Mouse (Mus musculus): Measurements from ENCODE around the gene Mbnl1. TPM values are rescaled to one million over a fixed set of nuclear protein-coding genes. Genes with fewer than 3 reads are reported as not detected.
A peak's percentile ranks its signal among the peaks of the same experiment; 100 is the strongest.
"Not testable (repeated sequence)": the region's sequence is repeated elsewhere in the genome, so short reads cannot be mapped to it uniquely, and the experiment has no call there.

Mbnl1 gene
- total and polyA plus RNA-seq, 2 experiments from 2014 or later, result 55.9 to 86.0 TPM

DNA sequence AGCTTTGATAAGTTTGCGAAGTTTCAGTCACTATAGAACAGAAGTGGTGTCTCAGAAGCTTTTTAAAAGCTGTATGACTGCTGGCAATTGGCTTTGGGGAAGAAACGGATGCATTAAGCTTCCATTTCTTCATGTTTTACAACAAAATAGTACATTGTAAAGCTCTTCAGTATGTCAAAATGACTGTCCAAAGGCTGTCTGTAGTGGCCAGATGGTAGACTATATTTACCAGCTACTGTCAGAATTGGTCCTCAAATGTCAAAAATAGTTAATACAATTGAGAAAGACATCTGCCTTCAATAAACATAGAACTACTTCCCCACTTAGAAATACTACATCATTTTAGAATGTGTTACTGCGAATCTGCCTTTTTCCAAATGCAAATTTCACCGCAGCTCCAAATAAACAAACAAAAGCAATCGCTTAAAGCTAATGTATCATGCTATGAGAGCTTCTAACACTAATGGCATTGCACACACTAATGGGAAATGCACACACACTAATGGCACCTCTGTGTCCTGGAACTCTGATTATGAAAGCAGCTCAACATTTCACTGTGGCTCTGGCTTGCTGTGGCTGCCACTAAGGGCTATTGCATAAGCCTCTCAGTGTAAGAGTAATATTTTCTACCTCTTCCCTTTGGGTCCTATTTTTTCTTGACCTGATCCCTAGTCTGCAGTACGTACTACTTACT lies 10.7 kb upstream of the Mbnl1 start:
- no peak overlapping the region for H3K27ac ChIP-seq (ENCODE audit: low read depth, low read length)
- WGBS, result 86% methylated on average over 6 of the region's 6 CpGs
- DNase-seq (ENCODE audit: low spot score), result peak; percentile 24
- ATAC-seq (ENCODE audit: low FRiP score), result no peak
- no peak overlapping the region for H3K9ac ChIP-seq (replicated peaks; ENCODE audit: low read length, poor library complexity, severe bottlenecking)
- no peak overlapping the region for H3K4me2 ChIP-seq (ENCODE audit: low read depth, low read length, poor library complexity, severe bottlenecking)
- no peaks in the 10 kb centered on the region for H3K9me3 ChIP-seq (ENCODE audit: low read length)
- H3K36me3 ChIP-seq (ENCODE audit: insufficient read depth, low read length), result no peaks in the 10 kb centered on the region
- no peak for TF ChIP-seq CTCF (IDR thresholded peaks at IDR 0.05)
- H3K4me1 ChIP-seq (ENCODE audit: insufficient read depth, low read length), result no peaks in the 10 kb centered on the region
- H3K4me3 ChIP-seq (ENCODE audit: low read depth, low read length), result no peak overlapping the region
- no peaks in the 10 kb centered on the region for H3K27me3 ChIP-seq (ENCODE audit: insufficient read depth, low read length)

DNA sequence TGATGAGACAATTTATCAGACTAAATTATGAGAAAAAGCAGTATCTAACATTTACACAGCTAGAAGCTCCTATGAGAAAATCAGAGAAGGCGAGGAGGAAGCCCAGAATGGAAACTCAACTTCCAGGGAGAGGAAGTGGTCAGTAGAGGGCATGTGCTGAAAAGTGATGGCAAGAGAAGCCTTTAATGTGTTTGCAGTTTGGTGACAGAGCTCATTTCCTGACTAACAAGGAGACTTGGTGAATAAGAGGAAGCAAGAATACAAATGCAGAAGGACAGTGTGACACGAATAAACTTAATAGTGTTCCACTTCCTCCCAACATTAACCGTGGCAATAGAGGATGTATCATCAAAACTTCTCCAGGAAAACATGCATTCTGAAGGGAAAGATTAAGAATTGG lies 4.0 kb upstream of the Mbnl1 start:
- DNase-seq (ENCODE audit: low spot score); H3K4me3 ChIP-seq (ENCODE audit: low read depth, low read length); H3K4me2 ChIP-seq (ENCODE audit: low read depth, low read length, poor library complexity, severe bottlenecking); H3K27me3 ChIP-seq (ENCODE audit: insufficient read depth, low read length); H3K9ac ChIP-seq (replicated peaks; ENCODE audit: low read length, poor library complexity, severe bottlenecking); H3K27ac ChIP-seq (ENCODE audit: low read depth, low read length); H3K36me3 ChIP-seq (ENCODE audit: insufficient read depth, low read length); ATAC-seq (ENCODE audit: low FRiP score); H3K4me1 ChIP-seq (ENCODE audit: insufficient read depth, low read length); H3K9me3 ChIP-seq (ENCODE audit: low read length): not testable (repeated sequence)
- 81% methylated on average over 2 of the region's 3 CpGs for WGBS

DNA sequence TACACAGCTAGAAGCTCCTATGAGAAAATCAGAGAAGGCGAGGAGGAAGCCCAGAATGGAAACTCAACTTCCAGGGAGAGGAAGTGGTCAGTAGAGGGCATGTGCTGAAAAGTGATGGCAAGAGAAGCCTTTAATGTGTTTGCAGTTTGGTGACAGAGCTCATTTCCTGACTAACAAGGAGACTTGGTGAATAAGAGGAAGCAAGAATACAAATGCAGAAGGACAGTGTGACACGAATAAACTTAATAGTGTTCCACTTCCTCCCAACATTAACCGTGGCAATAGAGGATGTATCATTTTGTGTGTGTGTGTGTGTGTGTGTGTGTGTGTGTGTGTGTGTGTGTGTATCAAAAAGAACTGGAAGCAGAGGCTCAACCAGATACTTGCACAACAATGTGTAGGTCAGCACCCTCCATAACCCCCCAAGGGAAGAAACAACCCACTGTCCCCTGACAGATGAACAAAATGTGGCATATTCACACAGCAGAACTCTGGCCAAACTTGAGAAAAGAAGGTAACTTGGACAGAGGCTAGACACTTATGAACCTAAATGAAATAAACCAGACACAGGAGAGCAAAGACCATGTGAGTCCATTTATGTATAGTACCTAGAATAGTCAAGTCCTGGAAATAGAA lies 3.3 kb upstream of the Mbnl1 start:
- 80% methylated on average over 2 of the region's 3 CpGs for WGBS
- H3K27me3 ChIP-seq (ENCODE audit: insufficient read depth, low read length); H3K9me3 ChIP-seq (ENCODE audit: low read length); H3K9ac ChIP-seq (replicated peaks; ENCODE audit: low read length, poor library complexity, severe bottlenecking); DNase-seq (ENCODE audit: low spot score); H3K4me1 ChIP-seq (ENCODE audit: insufficient read depth, low read length); H3K36me3 ChIP-seq (ENCODE audit: insufficient read depth, low read length); H3K4me3 ChIP-seq (ENCODE audit: low read depth, low read length); H3K4me2 ChIP-seq (ENCODE audit: low read depth, low read length, poor library complexity, severe bottlenecking); ATAC-seq (ENCODE audit: low FRiP score); H3K27ac ChIP-seq (ENCODE audit: low read depth, low read length): not testable (repeated sequence)

DNA sequence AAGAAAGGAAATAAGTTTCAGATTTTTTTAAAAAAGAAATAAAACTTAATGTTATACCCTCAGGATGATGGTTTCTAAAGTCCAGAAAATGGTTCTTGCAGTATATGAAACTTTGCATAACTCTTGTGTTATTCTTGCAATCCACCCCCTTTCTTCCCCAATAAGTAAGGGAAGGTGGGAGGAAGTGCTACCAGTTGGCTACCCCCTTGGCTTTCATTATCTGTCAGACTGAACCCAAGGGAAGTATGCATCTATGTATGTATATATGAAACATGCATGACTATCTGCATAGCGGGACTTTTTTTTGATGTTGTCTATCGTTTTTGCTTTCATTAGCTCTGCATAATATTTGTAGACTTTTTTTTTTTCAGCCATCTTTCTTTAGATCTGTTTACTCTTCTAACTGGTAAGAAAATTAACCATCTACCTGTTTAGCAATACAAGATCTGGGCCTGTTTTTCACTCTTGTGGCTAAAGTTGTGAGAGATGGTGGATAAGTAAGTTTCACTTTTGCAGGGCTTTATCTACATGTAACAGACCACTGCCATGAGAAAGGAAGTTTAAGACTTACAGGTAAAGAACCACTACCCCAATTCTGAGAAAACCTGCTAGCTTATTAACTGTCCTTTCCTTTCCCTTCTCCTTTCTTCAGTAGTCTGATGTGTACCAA lies 484 bp upstream of the Mbnl1 start:
- 96% methylated on average over 2 of the region's 2 CpGs for WGBS
- no peak overlapping the region for H3K27ac ChIP-seq (ENCODE audit: low read depth, low read length)
- no peaks in the 10 kb centered on the region for H3K36me3 ChIP-seq (ENCODE audit: insufficient read depth, low read length)
- H3K4me3 ChIP-seq (ENCODE audit: low read depth, low read length), result no peak overlapping the region
- no peaks in the 10 kb centered on the region for H3K9me3 ChIP-seq (ENCODE audit: low read length)
- H3K27me3 ChIP-seq (ENCODE audit: insufficient read depth, low read length), result no peaks in the 10 kb centered on the region
- no peak for TF ChIP-seq CTCF (IDR thresholded peaks at IDR 0.05)
- no peak overlapping the region for H3K4me2 ChIP-seq (ENCODE audit: low read depth, low read length, poor library complexity, severe bottlenecking)
- ATAC-seq (ENCODE audit: low FRiP score), result no peak
- no peaks in the 10 kb centered on the region for H3K4me1 ChIP-seq (ENCODE audit: insufficient read depth, low read length)
- H3K9ac ChIP-seq (replicated peaks; ENCODE audit: low read length, poor library complexity, severe bottlenecking), result no peak overlapping the region
- no peak for DNase-seq (ENCODE audit: low spot score)

DNA sequence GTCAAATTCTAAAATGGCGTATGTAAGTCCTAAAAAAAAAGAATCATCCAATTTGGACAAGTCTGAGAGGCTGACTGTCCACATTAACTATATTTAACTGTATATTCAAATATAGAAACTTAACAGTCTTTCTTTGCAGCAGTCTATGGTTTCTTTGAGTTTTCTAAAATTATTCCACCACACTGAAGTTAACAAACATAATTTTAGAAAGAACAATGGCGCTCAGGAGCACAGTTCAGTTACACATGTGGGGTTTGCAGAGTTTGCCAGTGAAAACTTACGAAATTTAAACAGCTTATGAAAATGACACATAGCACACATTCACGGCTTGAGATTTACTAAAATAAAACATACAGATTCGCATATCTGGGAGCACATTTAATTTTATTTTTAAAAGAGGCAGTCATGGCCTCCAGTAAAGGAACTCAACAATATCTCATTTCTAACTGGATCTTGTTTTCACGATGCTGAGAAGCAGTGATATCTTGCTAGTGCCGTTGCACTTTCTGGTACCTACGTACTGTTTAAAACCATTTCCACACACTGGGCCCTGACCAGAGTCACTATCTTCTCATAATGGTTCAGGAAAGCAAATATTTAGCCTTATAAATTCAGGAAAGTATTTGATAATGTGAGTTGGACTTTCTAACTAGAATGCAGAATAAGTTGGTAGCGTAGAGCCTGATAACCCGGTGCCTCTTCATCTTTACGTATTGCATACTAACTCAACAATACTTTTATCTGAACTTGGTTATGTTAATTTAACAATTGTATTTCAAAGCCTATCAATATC lies 1.4 kb downstream of the Mbnl1 start:
- 92% methylated on average over 11 of the region's 11 CpGs for WGBS
- H3K36me3 ChIP-seq (ENCODE audit: insufficient read depth, low read length), result no peaks in the 10 kb centered on the region
- TF ChIP-seq CTCF (IDR thresholded peaks at IDR 0.05), result no peak
- no peak overlapping the region for H3K4me2 ChIP-seq (ENCODE audit: low read depth, low read length, poor library complexity, severe bottlenecking)
- no peaks in the 10 kb centered on the region for H3K27me3 ChIP-seq (ENCODE audit: insufficient read depth, low read length)
- ATAC-seq (ENCODE audit: low FRiP score) (no peak), DNase-seq (ENCODE audit: low spot score) (no peak)
- no peaks in the 10 kb centered on the region for H3K4me1 ChIP-seq (ENCODE audit: insufficient read depth, low read length)
- no peaks in the 10 kb centered on the region for H3K9me3 ChIP-seq (ENCODE audit: low read length)
- H3K27ac ChIP-seq (ENCODE audit: low read depth, low read length), result no peak overlapping the region
- no peak overlapping the region for H3K9ac ChIP-seq (replicated peaks; ENCODE audit: low read length, poor library complexity, severe bottlenecking)
- no peak overlapping the region for H3K4me3 ChIP-seq (ENCODE audit: low read depth, low read length)

DNA sequence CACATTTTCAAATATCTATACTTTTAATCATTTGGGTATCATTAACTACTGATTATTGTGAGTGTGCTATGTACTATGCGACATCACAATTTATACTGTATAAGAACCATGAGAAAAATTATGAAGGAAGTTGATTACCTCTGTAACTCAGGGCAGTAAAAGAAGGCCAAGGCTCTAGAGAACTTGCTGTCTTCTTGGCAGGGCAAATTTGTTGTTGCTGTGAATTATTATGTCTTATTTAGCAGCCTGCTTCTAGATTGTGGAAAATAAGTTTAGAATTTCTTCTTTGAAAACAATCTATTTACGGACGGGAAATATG lies 2.0 kb downstream of the Mbnl1 start:
- Histone ChIP-seq H3K4me3 (ENCODE audit: low read depth, low read length) (no peak overlapping the region), H3K27me3 (ENCODE audit: insufficient read depth, low read length) (no peaks in the 10 kb centered on the region), H3K4me2 (ENCODE audit: low read depth, low read length, poor library complexity, severe bottlenecking) (no peak overlapping the region), H3K27ac (ENCODE audit: low read depth, low read length) (no peak overlapping the region), H3K9me3 (ENCODE audit: low read length) (no peaks in the 10 kb centered on the region), H3K4me1 (ENCODE audit: insufficient read depth, low read length) (no peaks in the 10 kb centered on the region), H3K36me3 (ENCODE audit: insufficient read depth, low read length) (no peaks in the 10 kb centered on the region), H3K9ac (replicated peaks; ENCODE audit: low read length, poor library complexity, severe bottlenecking) (no peak overlapping the region)
- ATAC-seq (ENCODE audit: low FRiP score) (no peak), DNase-seq (ENCODE audit: low spot score) (no peak)
- no peak for TF ChIP-seq CTCF (IDR thresholded peaks at IDR 0.05)
- WGBS, result 89% methylated on average over 3 of the region's 3 CpGs
